Mouse (Mus musculus) layer of hippocampus, postnatal 25 days (tissue): ENCODE measurements around the gene Cept1. TPM values are rescaled to one million over a fixed set of nuclear protein-coding genes. Genes with fewer than 3 reads are reported as not detected.

ENCODE experiments used
- DNase-seq, 2 experiments: peaks; one replicate each; pipeline ENCODE4 v3.0.0; 2022; ENCODE audit warnings: mixed read lengths in 2 of 2, low spot score in 1 of 2; ENCODE audit errors: extremely low spot score in 1 of 2
- total RNA-seq, 2 experiments: library from RNA; stranded (reverse); gene quantifications; 2 replicates each; pipeline ENCODE4 v1.2.3; 2021

Gene Cept1
- total RNA-seq, 2 experiments from 2014 or later: 43.9 to 49.5 TPM

- no peak for DNase-seq
Measured at GRCm38 (mm10) chr3:106495346-106496044, 52.1 kb downstream of the Cept1 start.

- no peak for DNase-seq
Measured at GRCm38 (mm10) chr3:106494417-106494950, 53.1 kb downstream of the Cept1 start.

- no peak for DNase-seq
Measured at GRCm38 (mm10) chr3:106493882-106494281, 53.7 kb downstream of the Cept1 start.

GRCm38 (mm10) chr3:106493202-106493601 lies 54.4 kb downstream of the Cept1 start:
- no peak for DNase-seq

GRCm38 (mm10) chr3:106492723-106493122 lies 54.9 kb downstream of the Cept1 start:
- no peak for DNase-seq

GRCm38 (mm10) chr3:106490239-106490638 lies 57.4 kb downstream of the Cept1 start:
- no peak for DNase-seq

GRCm38 (mm10) chr3:106487551-106487950 lies 60.1 kb downstream of the Cept1 start:
- no peak for DNase-seq

- no peak for DNase-seq
Measured at GRCm38 (mm10) chr3:106485810-106486209, 61.8 kb downstream of the Cept1 start.

- DNase-seq: no peak
Measured at GRCm38 (mm10) chr3:106484861-106485260, 62.7 kb downstream of the Cept1 start.

GRCm38 (mm10) chr3:106483796-106484405 lies 63.7 kb downstream of the Cept1 start:
- no peak for DNase-seq

GRCm38 (mm10) chr3:106483297-106483696 lies 64.3 kb downstream of the Cept1 start:
- no peak for DNase-seq

- no peak for DNase-seq
Measured at GRCm38 (mm10) chr3:106482281-106483081, 65.1 kb downstream of the Cept1 start, which contains the start of gene Dennd2d. Gene Dennd2d, plus strand, starts transcription at chr3:106482405.

- DNase-seq: no peak
Measured at GRCm38 (mm10) chr3:106476863-106477262, 70.7 kb downstream of the Cept1 start.

GRCm38 (mm10) chr3:106474210-106474609 lies 73.4 kb downstream of the Cept1 start:
- DNase-seq: no peak

GRCm38 (mm10) chr3:106464750-106465149 lies 82.9 kb downstream of the Cept1 start:
- DNase-seq: no peak

- DNase-seq: no peak
Measured at GRCm38 (mm10) chr3:106462493-106462892, 85.1 kb downstream of the Cept1 start.

GRCm38 (mm10) chr3:106462059-106462470 lies 85.5 kb downstream of the Cept1 start:
- no peak for DNase-seq

- DNase-seq: no peak
Measured at GRCm38 (mm10) chr3:106457298-106457869, 90.2 kb downstream of the Cept1 start.

GRCm38 (mm10) chr3:106452616-106453015 lies 95.0 kb downstream of the Cept1 start:
- DNase-seq: no peak
